Mouse (Mus musculus) retina, postnatal 1 day (tissue): ENCODE measurements around the gene Ryr2.
"Not testable (repeated sequence)": the region's sequence is repeated elsewhere in the genome, so short reads cannot be mapped to it uniquely, and the experiment has no call there.

Source experiments
- DNase-seq: peaks from one replicate; pipeline ENCODE4 v3.0.0-alpha.2; 2012

The Ryr2 gene

GRCm38 (mm10) chr13:12033914-12034313, 72.8 kb downstream of the Ryr2 start:
- no peak for DNase-seq

GRCm38 (mm10) chr13:12033272-12033671, 73.5 kb downstream of the Ryr2 start:
- no peak for DNase-seq

GRCm38 (mm10) chr13:12029841-12030240, 76.9 kb downstream of the Ryr2 start:
- DNase-seq, result no peak

GRCm38 (mm10) chr13:12029326-12029725, 77.4 kb downstream of the Ryr2 start:
- no peak for DNase-seq

- peak; percentile 19 for DNase-seq
These were observed 88.7 kb downstream of the Ryr2 start for GRCm38 (mm10) chr13:12018046-12018445.

- DNase-seq, result no peak
These were observed 92.8 kb downstream of the Ryr2 start for GRCm38 (mm10) chr13:12013986-12014385.

GRCm38 (mm10) chr13:12008995-12009689, 97.6 kb downstream of the Ryr2 start:
- no peak for DNase-seq

- no peak for DNase-seq
These were observed 99.2 kb downstream of the Ryr2 start for GRCm38 (mm10) chr13:12007579-12007978.

- peak; percentile 34 for DNase-seq
These were observed 104.9 kb downstream of the Ryr2 start for GRCm38 (mm10) chr13:12001891-12002294.

- no peak for DNase-seq
These were observed 106.9 kb downstream of the Ryr2 start for GRCm38 (mm10) chr13:11999851-12000250.

GRCm38 (mm10) chr13:11997366-11997765, 109.4 kb downstream of the Ryr2 start:
- no peak for DNase-seq

GRCm38 (mm10) chr13:11987556-11987955, 119.2 kb downstream of the Ryr2 start:
- DNase-seq, result no peak

GRCm38 (mm10) chr13:11985056-11985455, 121.7 kb downstream of the Ryr2 start:
- DNase-seq, result no peak

- no peak for DNase-seq
These were observed 127.7 kb downstream of the Ryr2 start for GRCm38 (mm10) chr13:11978997-11979396.

GRCm38 (mm10) chr13:11978359-11978758, 128.4 kb downstream of the Ryr2 start:
- no peak for DNase-seq

GRCm38 (mm10) chr13:11977606-11978005, 129.1 kb downstream of the Ryr2 start:
- no peak for DNase-seq

GRCm38 (mm10) chr13:11964391-11964790, 142.4 kb downstream of the Ryr2 start:
- DNase-seq, result peak; percentile 4

GRCm38 (mm10) chr13:11959488-11960174, 147.1 kb downstream of the Ryr2 start:
- no peak for DNase-seq

- no peak for DNase-seq
These were observed 147.9 kb downstream of the Ryr2 start for GRCm38 (mm10) chr13:11958854-11959253.

- no peak for DNase-seq
These were observed 148.5 kb downstream of the Ryr2 start for GRCm38 (mm10) chr13:11958271-11958670.

- no peak for DNase-seq
These were observed 154.8 kb downstream of the Ryr2 start for GRCm38 (mm10) chr13:11951951-11952350.

GRCm38 (mm10) chr13:11945740-11946139, 161.0 kb downstream of the Ryr2 start:
- no peak for DNase-seq

- no peak for DNase-seq
These were observed 165.0 kb downstream of the Ryr2 start for GRCm38 (mm10) chr13:11941724-11942123.

GRCm38 (mm10) chr13:11934297-11935060, 172.3 kb downstream of the Ryr2 start:
- not testable (repeated sequence) for DNase-seq
